26 mouse cellular contexts compared by ENCODE assay signal in genomic region chr2:48830492-48830891, GRCm38 (mm10).
"Had no signal": no experiment of that assay in that cellular context is flagged by ENCODE, and none has a peak within 500 bp of the region (broad histone marks: within the 10 kb centered on the region; RNA-seq: fewer than 3 reads in every experiment).

No protein-coding gene starts in this region.

- DNase-seq: cerebellum, postnatal 10 days; cerebellum, postnatal 14 days; embryo, embryonic 11 days; forebrain, postnatal 0 days; gastrocnemius, adult 2 months; gastrocnemius, postnatal 10 days; gastrocnemius, postnatal 14 days; gastrocnemius, postnatal 25 days; gastrocnemius, postnatal 36 days; heart, adult 11 months; heart, adult 18-20 months; heart, adult 2 months had no signal

- H3K9ac ChIP-seq: embryonic facial prominence, embryonic 12.5 days; embryonic facial prominence, embryonic 13.5 days; embryonic facial prominence, embryonic 15.5 days; forebrain, embryonic 12.5 days; forebrain, embryonic 13.5 days; forebrain, embryonic 15.5 days; forebrain, postnatal 0 days; heart, embryonic 12.5 days had no signal

- H3K4me2 ChIP-seq: embryonic facial prominence, embryonic 12.5 days; embryonic facial prominence, embryonic 13.5 days; embryonic facial prominence, embryonic 15.5 days; forebrain, embryonic 12.5 days; forebrain, embryonic 13.5 days; forebrain, embryonic 15.5 days; heart, embryonic 11.5 days; heart, embryonic 12.5 days had no signal

- H3K36me3 ChIP-seq: embryonic facial prominence, embryonic 10.5 days; embryonic facial prominence, embryonic 12.5 days; embryonic facial prominence, embryonic 13.5 days; embryonic facial prominence, embryonic 15.5 days; forebrain, embryonic 10.5 days; forebrain, embryonic 15.5 days; heart, embryonic 10.5 days; heart, embryonic 12.5 days had no signal

- H3K9me3 ChIP-seq: embryonic facial prominence, embryonic 10.5 days; embryonic facial prominence, embryonic 12.5 days; embryonic facial prominence, embryonic 13.5 days; embryonic facial prominence, embryonic 15.5 days; forebrain, embryonic 10.5 days; forebrain, embryonic 12.5 days; forebrain, embryonic 13.5 days; forebrain, embryonic 15.5 days; heart, embryonic 10.5 days; heart, embryonic 12.5 days had no signal

- H3K27me3 ChIP-seq: embryonic facial prominence, embryonic 12.5 days; embryonic facial prominence, embryonic 13.5 days; embryonic facial prominence, embryonic 15.5 days; forebrain, embryonic 12.5 days; forebrain, embryonic 13.5 days; forebrain, embryonic 15.5 days; heart, embryonic 12.5 days had no signal

- ATAC-seq: forebrain, embryonic 13.5 days; forebrain, embryonic 14.5 days; forebrain, embryonic 15.5 days; forebrain, embryonic 16.5 days; forebrain, postnatal 0 days had no signal

- H3K4me1 ChIP-seq: embryonic facial prominence, embryonic 12.5 days; embryonic facial prominence, embryonic 13.5 days; embryonic facial prominence, embryonic 15.5 days; forebrain, embryonic 12.5 days had no signal

- H3K4me3 ChIP-seq: embryonic facial prominence, embryonic 10.5 days; embryonic facial prominence, embryonic 12.5 days; embryonic facial prominence, embryonic 13.5 days; embryonic facial prominence, embryonic 15.5 days; erythroblast, embryonic 14.5 days; forebrain, embryonic 10.5 days; forebrain, embryonic 12.5 days; forebrain, embryonic 13.5 days; forebrain, embryonic 15.5 days; gastrocnemius, adult 2 months; heart, adult 2 months; heart, embryonic 10.5 days; heart, embryonic 12.5 days had no signal

- H3K27ac ChIP-seq: embryonic facial prominence, embryonic 10.5 days; embryonic facial prominence, embryonic 12.5 days; embryonic facial prominence, embryonic 13.5 days; embryonic facial prominence, embryonic 15.5 days; forebrain, embryonic 10.5 days; forebrain, embryonic 12.5 days; forebrain, embryonic 13.5 days; forebrain, embryonic 15.5 days; gastrocnemius, adult 2 months; heart, adult 2 months; heart, embryonic 10.5 days had no signal
